Mouse (Mus musculus): ENCODE results near the gene Olfr535. TPM values are rescaled to one million over a fixed set of nuclear protein-coding genes. Genes with fewer than 3 reads are reported as not detected.
"Not testable (repeated sequence)": the region's sequence is repeated elsewhere in the genome, so short reads cannot be mapped to it uniquely, and the experiment has no call there.

The Olfr535 gene
- not detected for total RNA-seq (2021)

DNA sequence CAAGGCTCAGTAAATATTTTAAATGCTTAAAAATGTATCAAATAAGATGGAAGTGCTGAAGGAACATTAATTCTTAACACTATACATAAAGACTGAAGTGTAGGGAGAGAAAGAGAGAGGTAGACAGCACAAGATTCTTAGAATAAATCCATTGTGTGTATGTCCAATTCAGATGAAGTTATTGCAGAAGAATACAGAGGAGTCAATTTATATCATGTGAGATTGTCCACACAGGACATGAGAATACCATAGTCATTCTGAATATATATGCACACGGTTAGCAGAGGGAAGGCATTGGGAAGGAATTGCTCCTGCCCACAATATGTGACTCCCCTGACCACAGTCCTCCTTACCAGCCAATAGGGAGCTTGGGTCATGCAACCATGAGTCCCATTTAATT, at the start of gene Olfr535:
Gene Olfr535 (plus strand): TSS at position 301 of the 400 bp plus-strand sequence.
- intact Hi-C loops (cut with DNase I): no loop called here
- DNase-seq: no peak

DNA sequence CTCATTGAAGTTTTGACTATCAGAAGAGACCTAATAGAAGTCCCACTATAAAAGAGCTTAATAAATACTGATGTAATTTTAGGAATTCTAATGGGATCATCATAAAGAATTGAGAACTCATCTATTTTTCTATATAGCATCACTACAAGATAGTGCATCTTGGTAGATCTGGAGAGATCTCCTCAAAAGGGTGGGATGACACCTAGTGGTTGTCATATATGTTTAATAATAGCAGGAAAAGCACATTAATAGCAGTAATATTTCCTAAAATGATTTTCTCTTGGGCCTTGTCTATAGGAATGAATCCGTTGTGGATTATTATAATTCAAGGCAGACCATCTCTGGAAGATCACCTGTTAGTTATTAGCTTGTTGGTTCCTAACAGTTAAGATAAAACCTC, 40.9 kb upstream of the Olfr535 start:
- intact Hi-C loops (cut with DNase I): no loop called here
- DNase-seq: no peak

DNA sequence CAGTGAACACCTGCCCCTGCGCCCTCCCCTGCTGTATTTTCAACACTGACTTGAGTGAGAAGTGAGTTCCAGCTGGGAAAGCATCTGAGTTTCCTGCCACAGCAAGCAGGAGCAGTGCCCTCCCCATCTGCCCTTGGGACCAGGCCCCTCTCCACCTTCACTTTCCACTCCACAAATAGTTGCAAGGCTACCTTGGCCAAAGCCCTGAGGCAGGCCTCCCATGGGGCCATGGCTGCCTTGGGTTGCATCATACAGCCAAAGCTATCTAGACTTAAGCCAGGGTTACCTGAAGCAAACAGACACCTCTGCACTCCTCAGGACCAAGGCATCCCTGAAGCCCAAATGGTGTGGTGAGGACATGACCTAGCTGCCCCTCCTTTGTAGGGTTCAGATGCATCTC, 20.9 kb upstream of the Olfr535 start, which contains the start of gene Olfr533:
Gene Olfr533 (plus strand): TSS at position 301 of the 400 bp plus-strand sequence.
- intact Hi-C loops (cut with DNase I): not testable (repeated sequence)

DNA sequence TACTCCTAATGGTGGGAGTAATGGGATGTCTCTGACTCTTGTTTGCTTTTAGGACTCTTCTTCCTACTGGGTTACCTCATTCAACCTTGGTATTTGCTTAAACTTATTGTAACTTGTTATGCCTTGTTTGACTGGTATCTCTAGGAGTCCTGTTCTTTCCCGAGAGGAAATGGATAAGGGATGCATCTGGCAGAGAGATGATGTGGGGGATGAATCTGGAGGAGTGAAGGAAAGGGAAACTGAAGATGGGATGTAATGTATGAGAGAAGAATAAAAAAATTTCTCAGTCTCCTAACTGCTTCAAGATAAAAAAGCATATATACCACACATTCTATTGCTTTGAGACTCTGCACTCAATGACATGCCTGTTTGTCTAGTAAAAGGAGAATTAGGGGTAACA, 6.1 kb upstream of the Olfr535 start:
- intact Hi-C loops (cut with DNase I): no loop called here
- no peak for DNase-seq

More for the DNA sequence above, 20.9 kb upstream of the Olfr535 start, which contains the start of gene Olfr533:
- DNase-seq: not testable (repeated sequence)

DNA sequence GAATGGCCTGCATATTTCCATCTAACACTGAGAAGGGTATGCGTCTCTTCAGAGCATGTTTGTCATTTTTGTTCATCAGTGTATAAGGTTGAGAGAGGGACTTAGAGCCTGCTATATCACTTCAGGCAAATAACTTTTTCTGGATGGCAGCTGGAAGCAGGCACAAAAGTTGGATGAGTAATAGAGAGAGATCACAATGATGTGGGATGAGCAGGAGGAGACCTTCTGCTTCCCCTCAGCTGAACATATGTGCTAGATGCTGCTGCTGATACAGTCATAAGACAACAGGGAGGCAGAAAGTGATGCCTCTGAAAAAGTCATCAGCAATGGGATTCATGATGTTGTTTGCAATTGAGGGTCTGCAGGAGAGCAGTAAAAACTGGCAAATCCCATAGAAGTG, 5.3 kb upstream of the Olfr535 start:
- DNase-seq: no peak
- intact Hi-C loops (cut with DNase I): no loop called here

DNA sequence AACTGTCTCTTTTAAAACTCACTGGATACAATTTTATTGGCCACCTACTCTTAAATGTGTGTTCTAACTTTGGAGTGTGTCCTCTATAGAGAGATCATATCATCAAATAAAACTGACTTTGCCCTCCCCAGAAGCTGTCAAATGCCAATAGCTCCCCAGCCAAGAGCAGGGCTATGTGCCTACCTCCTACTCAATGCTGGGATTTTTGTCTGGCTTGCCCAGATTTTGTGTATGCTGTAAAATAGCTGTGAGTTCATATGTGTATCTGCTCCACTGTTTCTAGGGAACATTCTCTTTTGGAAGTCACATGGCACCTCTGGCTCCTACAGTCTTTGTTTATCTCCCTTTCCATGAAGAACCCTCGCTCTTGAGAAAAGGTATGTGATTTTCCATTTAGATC, 5.0 kb downstream of the Olfr535 start:
- no peak for DNase-seq

DNA sequence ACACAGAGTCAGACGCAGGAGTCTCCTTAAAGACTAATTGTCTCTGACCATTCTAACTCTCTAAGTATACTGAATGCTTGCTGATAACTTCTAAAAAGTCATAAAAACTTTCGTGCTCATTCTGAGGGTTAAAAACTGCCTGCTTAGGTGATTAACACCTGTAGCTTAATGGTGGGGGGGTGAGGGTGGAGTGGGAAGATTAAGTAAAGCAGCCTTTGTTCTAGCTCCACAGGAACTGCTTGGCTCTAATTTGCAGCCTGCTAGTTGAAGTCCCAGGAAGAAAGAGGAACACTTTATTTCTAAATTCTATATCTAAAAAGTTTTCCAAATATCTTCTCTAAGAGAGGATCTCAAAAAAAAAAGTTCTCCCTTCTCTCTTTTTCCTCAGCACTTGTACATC, 10.2 kb downstream of the Olfr535 start:
- intact Hi-C loops (cut with DNase I): no loop called here
- no peak for DNase-seq

More for the DNA sequence above, 5.0 kb downstream of the Olfr535 start:
- intact Hi-C loops (cut with DNase I): no loop called here

DNA sequence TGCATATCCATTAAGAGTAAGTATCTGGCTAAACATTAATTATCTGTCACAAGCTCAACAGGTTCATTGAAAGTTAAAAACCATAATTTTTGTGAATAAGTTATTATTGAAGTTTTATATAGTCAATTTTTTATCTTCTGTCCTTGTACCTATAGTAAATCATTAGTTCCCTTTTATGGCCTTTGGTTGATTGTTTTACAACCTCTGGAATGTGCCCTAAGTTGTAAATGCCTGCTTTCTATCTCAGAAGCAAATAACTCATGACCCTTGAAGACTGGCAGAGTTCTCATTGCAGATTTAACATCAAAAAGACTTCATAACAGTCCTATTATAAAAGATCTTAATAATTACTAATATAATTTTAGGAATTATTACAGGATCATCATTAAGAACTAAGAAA, 10.7 kb downstream of the Olfr535 start:
- DNase-seq: no peak

DNA sequence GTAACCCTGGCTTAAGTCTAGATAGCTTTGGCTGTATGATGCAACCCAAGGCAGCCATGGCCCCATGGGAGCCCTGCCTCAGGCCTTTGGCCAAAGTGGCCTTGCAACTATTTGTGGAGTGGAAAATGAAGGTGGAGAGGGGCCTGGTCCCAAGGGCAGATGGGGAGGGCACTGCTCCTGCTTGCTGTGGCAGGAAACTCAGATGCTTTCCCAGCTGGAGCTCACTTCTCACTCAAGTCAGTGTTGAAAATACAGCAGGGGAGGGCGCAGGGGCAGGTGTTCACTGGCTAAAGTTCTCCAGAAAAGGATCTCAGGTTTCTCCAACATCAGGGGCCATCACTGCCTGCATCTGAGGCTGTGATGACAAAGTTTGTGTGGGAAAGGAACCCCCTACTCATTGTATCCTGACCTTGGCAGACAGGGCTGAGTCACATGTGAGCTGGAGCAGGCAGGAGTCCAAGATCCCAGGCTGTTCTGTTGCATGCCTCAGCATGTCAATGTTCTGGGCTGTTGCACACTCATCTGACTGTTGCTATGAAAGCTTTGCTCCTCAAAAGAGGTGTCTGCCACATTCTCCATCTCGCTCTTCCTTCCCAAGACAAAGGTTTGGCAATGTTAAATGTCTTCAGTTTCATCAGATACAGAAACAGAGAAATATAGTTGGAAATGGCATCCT, 23.5 kb downstream of the Olfr535 start, which contains the start of gene Olfr536:
Gene Olfr536 (minus strand): TSS at position 51 of the 676 bp plus-strand sequence.
- DNase-seq: peak; percentile 51
- intact Hi-C loops (cut with DNase I): not testable (repeated sequence)

More for the DNA sequence above, 10.7 kb downstream of the Olfr535 start:
- intact Hi-C loops (cut with DNase I): no loop called here

DNA sequence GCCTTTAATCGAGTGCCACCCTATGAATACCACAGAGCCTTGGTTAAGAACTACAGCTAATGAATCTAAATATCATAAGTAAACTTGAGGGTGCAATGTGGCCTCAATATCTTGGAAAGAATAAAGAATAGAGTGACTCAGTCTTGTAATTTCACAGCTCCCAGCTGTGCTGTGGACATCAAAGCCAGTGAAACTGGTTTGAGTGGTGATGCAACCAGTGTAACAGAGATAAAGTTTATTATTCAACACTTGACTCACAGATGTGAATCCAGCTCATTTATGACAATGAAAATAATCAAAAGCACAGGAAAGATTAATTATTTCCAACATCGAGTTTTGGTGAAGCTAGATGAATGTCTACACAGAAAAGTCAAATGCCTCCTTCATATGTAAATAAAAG, 55.7 kb downstream of the Olfr535 start:
- intact Hi-C loops (cut with DNase I): no loop called here
- DNase-seq: no peak

Other genes starting within 250 kb of the Olfr535 start
- not detected for gene 5830411N06Rik, start 236.9 kb upstream of the Olfr535 start, total RNA-seq (2021)
- not detected for gene Olfr525, start 163.4 kb upstream of the Olfr535 start, total RNA-seq (2021)
- gene Olfr527, start 150.2 kb upstream of the Olfr535 start, total RNA-seq (2021): not detected
- gene Olfr60, start 122.5 kb upstream of the Olfr535 start, total RNA-seq (2021): not detected
- not detected for gene Olfr530, start 107.9 kb upstream of the Olfr535 start, total RNA-seq (2021)
- not detected for gene Olfr531, start 81.3 kb upstream of the Olfr535 start, total RNA-seq (2021)
- gene Olfr532, start 62.6 kb upstream of the Olfr535 start, total RNA-seq (2021): not detected
- not detected for gene Olfr533, start 20.8 kb upstream of the Olfr535 start, total RNA-seq (2021)
- gene Olfr536, start 23.2 kb downstream of the Olfr535 start, total RNA-seq (2021): not detected
- not detected for gene Olfr538, start 83.7 kb downstream of the Olfr535 start, total RNA-seq (2021)
- gene Olfr46, start 117.1 kb downstream of the Olfr535 start, total RNA-seq (2021): under 1 TPM in 1 of 2 experiments, not detected in 1; 0.10 TPM
- not detected for gene Olfr61, start 144.8 kb downstream of the Olfr535 start, total RNA-seq (2021)
- gene Olfr53, start 162.2 kb downstream of the Olfr535 start, total RNA-seq (2021): not detected
- under 1 TPM; 0.02 to 0.08 TPM for gene Olfr539, start 175.7 kb downstream of the Olfr535 start, total RNA-seq (2021)
- gene Olfr45, start 197.7 kb downstream of the Olfr535 start, total RNA-seq (2021): under 1 TPM; 0.06 to 0.08 TPM
- gene Olfr541, start 213.1 kb downstream of the Olfr535 start, total RNA-seq (2021): not detected

All from left cerebral cortex, postnatal 4 days (tissue).